Mouse (Mus musculus): Measurements from ENCODE around the gene Lat.
A peak's percentile ranks its signal among the peaks of the same experiment; 100 is the strongest.

The Lat gene

GRCm38 (mm10) chr7:126363038-126363437, 6.3 kb downstream of the Lat start:
- no peak for DNase-seq

DNA sequence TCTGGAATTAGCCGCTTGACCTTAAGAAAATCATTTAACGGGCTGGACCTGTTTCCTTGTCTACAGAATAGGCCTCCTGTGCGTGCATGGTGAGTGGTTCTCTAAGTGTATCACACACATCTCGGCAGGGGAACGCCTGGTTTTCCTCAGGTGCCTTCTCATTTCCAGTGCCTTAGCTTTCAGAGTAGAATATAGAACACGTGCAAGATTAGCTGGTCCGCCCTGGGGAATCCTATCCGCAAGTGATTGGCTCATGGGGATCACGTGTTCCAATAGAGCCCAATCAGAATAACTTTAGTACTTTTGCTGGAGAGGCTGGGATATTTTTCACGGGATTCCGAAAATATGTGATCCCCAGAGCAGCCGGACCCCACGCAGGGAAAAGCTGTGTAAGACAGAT, 10.3 kb downstream of the Lat start:
- DNase-seq, result no peak

DNA sequence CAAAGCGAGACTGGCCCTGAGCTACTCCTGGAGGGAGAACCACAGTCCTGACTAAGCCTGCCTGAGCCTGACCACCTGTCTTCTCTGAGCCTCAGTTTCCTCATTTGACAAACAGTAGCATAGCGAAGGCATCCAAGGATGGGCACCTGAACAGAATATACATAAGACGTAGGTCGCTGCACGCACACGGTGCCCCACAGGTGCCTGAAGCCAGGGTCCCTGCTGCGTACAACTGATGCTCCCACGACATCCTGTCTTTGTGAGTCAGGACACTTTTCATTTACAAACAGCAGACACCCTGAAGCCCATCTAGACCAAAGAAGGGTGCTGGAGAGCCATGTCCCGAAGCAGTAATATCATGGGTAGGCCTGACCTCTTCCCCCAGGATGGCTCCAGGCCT, 11.0 kb downstream of the Lat start:
- no peak for DNase-seq

GRCm38 (mm10) chr7:126357838-126358237, 11.5 kb downstream of the Lat start:
- DNase-seq, result no peak

GRCm38 (mm10) chr7:126356793-126357591, 12.4 kb downstream of the Lat start:
- DNase-seq, result no peak

- no peak for DNase-seq
Observed at GRCm38 (mm10) chr7:126355847-126356597, 13.3 kb downstream of the Lat start.

DNA sequence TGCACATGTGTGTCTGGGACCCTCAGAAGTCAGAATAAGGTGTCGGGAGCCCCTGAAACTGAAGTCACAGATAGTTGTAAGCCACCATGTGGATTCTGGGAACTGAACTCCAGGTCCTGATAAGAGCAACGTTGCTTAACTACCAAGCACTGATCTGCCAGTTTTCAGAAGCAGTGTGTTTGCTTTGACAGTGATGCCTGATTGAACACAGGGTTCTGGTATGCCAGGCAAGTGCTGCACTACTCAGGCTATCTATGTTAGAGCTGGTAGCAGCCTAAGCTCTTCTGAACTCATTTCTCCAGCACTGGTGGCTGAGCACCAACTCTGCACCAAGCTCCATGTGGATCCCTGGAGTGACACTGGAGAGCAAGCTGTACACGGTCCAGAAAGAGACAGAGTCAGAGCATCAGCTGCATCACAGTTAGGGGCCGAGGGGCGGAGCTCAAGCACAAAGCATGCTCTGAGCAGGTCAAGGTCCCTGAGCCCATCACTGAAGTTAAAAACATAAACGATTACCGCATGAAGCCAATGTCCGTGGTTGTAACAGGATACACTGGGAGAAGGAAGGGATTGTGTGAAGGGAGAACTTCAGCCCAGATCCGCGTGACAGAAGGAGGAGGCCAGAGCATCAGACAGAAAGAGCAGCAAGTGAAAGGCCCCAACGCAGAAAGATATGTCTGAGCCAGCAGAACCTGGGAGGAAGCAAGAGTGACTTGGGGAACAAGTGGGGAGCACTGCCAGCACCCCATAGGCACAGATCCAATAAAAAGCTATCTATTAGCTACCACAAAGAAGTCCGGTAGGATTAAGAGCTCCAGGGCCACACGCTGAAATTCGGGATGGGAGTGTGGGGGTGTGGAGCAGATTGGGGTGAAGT, 14.4 kb downstream of the Lat start:
- DNase-seq, result no peak

GRCm38 (mm10) chr7:126353994-126354365, 15.4 kb downstream of the Lat start:
- DNase-seq, result no peak

DNA sequence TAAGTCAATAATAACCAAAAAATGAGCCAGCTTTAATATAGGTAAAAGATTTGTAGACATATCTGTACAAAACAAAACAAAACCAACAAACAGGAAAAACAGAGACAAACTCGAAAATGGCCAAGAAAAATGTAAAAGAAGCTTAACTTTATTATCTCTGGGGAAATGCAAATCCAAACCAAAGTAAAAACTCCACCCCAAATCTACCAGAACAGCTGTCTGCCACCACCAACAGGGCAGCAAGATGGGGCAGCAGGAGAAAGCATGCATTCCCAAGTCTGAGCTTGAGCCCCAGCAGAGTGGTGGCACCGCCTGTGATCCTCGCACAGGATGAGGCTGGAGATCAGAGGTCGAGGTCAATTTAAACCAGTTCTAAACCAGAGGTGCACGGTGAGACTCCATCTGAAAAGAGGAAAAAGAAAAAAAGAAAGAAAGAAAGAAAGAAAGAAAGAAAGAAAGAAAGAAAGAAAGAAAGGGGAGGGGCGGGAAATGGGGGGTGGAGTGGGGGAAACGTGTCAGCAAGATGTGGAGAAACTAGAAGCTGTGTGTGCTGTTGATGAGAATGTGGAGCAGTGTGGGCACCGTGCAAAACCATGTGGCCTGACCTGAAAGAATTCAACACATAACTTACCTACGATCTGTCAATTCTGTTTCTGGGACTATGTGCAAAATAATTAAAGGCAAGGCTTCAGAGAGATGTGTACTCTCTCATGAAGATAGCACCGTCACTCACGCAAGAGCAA, 15.9 kb downstream of the Lat start:
- no peak for DNase-seq

DNA sequence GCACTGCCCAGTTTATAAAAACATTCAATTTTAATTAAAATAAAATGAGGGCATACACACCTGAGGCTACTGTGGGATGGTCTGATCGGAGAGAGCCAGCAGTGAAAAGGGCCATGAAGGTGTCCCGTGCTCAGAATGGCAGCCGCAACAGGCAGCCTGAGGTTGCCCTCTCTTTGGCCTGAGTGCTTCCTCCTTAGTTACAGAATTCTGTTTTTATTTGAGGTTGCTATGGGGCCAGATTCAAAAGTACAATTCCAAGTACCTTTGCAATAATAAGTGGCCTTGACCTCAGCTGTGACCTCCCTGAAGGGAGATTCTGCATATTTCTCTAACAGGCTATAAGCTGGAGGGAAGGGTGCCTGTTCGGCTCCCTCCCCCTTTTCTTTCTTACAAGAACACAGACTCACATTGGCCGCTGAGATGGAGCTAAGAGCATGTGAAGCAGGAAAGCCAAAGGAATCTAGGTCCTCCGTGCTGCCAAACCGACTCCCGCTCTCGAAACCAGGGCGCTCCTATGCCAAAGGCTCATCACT, 17.9 kb downstream of the Lat start:
- DNase-seq, result no peak

- DNase-seq, result no peak
Observed at GRCm38 (mm10) chr7:126350748-126351418, 18.5 kb downstream of the Lat start.

- DNase-seq, result no peak
Observed at GRCm38 (mm10) chr7:126348293-126348692, 21.1 kb downstream of the Lat start.

GRCm38 (mm10) chr7:126347098-126347497, 22.3 kb downstream of the Lat start:
- no peak for DNase-seq

- DNase-seq, result no peak
Observed at GRCm38 (mm10) chr7:126345969-126346368, 23.4 kb downstream of the Lat start.

DNA sequence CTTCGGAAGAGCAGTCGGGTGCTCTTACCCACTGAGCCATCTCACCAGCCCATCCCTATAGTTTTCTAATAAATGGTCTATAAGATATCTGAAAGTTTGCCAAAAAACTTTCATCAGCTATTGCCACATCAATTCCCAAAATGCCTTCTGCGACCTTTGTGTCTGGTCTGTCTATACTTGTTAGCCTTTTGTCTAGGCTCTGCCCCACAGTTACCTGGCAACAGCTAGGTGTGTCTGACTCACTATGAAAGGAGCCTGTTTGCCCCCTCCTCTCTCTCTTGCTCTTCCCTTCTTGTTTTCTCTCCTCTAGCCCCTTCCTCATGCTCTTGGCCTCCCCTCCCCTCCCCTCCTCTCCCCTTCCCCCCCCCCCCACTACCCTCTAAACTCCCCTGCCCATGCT, 23.8 kb downstream of the Lat start:
- DNase-seq, result no peak

- no peak for DNase-seq
Observed at GRCm38 (mm10) chr7:126340896-126341295, 28.5 kb downstream of the Lat start.

DNA sequence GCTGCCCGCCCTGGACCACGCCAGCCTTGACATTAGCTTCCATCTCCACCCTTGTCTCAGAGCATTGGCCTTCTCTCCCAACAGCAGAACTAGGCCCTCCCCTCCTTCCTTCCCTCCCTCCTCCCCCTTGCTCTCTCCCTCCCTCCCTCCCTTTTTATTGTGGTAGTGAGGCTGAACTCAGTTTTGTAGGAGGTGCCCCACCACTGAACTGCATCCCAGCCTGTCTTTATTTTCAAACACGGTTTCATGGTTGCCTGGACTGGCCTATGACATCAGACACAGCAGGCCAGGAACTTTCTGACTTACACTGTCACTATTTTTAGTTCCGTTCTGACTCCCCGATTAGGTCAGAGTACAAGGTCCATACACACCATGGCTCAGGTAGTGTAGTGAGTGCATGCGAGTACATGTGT, 29.2 kb downstream of the Lat start:
- DNase-seq, result peak; percentile 19 to 27

- no peak for DNase-seq
Observed at GRCm38 (mm10) chr7:126339521-126339971, 29.8 kb downstream of the Lat start.

DNA sequence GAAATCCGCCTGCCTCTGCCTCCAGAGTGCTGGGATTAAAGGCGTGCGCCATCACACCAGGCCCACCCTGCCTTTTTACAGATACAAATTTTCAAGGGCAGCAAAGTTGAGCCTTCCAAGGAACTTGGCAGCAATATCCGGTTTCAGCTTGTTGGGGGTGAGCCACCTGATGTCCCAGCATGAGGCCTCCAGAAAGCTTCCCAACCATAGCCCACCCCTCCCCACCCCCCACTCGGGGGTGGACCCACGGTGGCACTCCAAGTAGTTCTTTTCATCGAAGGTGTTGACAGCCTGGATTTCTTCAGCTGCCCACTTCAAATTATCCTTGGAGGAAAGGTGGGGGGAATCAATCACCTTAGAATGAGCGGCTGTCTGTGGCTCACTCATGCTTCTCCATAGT, 30.5 kb downstream of the Lat start:
- DNase-seq, result no peak

GRCm38 (mm10) chr7:126335556-126335955, 33.8 kb downstream of the Lat start:
- no peak for DNase-seq

DNA sequence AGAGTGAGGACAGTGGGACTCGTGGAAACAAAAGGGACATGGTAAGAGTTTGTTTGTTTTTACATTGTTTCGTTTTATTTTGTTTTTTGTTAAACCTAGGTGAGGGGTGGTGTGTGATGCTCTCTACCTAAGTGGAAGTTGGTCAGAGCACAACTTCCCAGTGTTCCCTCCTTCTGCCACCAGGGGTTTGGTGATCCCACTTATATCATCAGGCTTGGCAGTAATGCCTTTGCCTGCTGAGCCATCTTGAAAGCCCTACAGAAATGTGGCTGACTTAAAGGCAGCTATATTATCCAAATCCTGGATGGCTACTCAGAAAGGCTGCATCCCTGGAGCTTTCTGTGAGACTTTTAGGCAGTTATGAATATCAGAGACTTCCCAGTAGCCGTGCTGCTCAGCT, 36.7 kb downstream of the Lat start:
- DNase-seq, result no peak

- no peak for DNase-seq
Observed at GRCm38 (mm10) chr7:126330693-126331092, 38.7 kb downstream of the Lat start.

Data from kidney, adult 8-10 months (tissue).